Mouse (Mus musculus) left cerebral cortex, adult 11 months (tissue): ENCODE results near the gene Ap3d1.

Experiments used
- DNase-seq: peaks from one replicate; pipeline ENCODE4 v3.0.0; 2022; ENCODE audit warnings: low spot score

Ap3d1 gene

DNA sequence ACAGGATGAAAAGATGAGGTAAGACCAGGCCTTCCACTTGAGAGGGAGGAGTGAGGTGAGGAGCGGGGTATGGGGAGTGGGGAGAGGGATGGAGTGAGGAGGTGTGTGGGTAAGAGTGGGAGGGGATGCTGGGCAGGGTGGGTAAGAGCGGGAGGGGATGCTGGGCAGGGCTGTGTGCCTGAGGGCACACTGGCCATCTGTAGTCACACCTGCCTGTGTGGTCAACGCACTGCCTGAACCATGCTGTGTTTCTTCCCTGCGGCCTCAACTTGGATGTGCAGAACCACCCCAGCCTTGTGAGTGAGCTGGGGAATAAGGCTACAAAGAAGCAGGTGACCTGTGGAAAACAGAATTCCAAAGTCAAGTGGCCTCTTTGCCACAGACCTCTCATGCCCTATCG is 37.6 kb downstream of the Ap3d1 start:
- DNase-seq, result no peak

GRCm38 (mm10) chr10:80703643-80704042 is 38.4 kb downstream of the Ap3d1 start:
- DNase-seq, result no peak

DNA sequence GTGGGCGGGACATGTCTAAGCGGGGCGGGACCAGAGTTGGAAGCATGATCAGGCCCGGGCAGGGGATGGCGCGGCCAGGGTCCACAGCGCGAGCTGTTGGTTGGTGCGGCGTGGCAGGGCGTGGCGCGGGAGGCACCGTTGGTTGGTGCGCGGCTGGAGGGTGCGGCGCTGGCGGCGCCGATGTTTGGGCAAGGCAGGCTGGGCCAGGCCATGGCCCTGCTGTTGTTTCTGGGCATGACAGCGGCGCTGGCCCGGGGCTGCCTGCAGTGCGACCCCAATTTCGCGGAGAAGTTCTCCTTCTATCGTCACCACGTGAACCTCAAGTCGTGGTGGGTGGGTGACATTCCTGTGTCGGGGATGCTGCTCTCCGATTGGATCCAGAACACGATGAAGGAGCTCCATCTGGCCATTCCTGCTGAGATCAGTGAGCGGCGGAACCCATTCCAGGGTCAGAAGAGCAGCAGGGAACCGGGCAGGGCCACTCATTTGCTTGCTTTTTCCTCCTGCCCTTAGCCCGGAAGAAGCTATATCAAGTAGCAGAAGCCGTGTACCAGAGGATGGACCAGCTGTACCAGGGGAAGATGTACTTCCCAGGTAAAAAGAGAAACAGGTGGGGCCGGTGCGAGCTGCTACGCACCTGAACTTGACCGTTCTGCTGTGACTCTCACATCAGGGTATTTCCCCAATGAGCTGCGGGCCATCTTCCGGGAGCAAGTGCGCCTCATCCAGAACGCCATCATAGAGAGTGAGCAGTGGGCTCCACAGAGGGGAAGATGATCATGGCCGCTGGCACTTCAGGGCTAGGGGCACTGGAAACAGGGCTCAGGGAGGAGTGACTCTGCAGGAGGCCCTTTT is 39.3 kb downstream of the Ap3d1 start:
- peak; percentile 93 for DNase-seq

DNA sequence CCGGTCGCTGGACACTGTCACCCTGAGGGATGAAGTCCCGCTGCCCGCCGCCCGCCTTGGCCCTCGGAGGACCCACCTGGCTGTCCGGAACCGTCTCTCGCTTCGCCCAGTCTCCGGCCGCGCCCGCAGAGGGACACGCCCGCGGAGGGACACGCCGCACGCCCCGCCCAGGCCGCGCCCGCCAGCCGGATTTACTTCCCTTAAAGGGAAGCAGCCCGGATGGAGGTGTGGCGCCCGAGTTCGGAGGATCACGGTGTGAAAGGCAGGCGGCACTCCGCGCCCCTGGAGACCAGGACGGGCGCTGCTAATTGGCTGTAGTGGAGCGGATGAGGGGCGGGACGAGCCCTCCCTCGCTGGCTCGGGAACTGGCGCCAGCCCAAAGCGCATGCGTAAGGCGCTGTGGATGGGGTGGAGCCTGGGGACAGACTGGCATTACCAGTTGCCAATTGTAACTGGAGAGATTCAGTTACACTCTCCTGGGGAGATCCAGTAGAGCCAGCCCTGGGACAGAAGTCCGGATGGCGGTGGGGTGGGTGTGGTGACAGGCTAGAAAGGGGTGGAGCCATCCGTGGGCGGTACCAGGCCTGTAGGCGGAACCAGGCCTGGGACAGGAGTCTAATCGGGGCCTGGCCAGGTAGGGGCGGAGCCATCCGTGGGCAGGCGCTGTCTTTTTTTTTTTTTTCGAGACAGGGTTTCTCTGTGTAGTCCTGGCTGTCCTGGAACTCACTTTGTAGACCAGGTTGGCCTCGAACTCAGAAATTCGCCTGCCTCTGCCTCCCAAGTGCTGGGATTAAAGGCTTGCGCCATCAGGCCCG is 40.1 kb downstream of the Ap3d1 start, which contains the start of the genes Mob3a and Izumo4:
Gene Mob3a, minus strand, starts transcription at position 257 of the 815 bp plus-strand sequence.
Gene Izumo4, plus strand, starts transcription at position 464 of the 815 bp plus-strand sequence.
- DNase-seq, result peak; percentile 98

DNA sequence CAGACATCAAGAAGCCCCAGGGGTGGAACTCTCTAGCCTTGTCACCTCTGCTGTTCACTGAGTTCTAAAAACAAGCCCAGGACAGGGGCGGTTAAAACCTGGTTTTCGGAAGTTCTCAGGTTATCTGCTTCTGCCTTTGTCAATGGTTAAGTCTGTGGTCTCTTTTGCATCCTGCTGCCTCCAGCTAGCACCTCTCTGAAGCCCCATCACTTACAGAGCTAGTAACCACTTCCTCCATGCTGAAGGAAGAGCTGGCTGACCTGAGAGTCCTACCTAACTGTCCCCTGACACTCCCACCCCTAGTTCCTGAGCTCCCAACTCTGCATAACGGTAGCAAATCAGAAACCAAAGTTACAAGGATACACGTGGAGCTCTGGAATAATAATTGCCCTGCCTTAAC is 41.3 kb downstream of the Ap3d1 start:
- DNase-seq, result no peak

- no peak for DNase-seq
Observed at GRCm38 (mm10) chr10:80700038-80700504, 42.0 kb downstream of the Ap3d1 start.

DNA sequence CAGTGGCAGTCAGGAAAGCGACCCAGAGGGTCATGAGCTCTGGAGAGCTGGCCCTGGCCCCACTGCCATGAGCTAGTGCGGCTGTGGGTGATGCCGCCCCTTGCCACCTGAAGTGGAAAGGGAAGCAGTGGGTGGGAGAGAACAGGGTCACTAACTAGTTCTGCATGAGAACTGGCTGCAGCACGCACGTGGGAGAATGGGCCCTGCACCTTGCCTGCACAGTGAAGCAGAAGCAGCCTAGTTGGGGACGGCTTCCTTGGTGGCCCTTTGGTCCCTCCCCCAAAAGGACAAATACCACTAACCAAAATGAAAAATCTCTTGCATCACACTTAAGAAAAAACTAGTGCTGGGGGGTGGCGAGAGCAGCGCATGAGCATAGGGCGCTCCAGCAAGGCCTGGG is 43.5 kb downstream of the Ap3d1 start:
- DNase-seq, result no peak

DNA sequence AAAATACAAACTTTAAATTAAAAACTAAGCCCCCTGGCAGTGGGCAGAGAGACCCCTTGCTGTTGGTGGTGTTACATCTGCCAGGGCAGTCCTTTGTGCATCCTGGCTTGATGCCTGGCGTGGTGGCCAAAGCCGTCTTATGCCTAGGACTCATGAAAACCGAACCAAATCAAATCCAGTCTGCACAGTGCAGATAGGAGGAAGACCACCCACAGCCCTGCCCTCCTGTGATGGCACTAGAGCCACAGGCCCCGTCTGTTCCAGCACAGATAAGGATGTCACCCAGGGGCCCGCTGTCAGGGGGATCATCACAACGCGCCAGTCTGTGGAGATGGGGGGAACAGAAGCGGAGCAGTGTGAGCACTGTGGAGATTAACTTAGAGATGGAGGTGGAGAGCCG is 44.3 kb downstream of the Ap3d1 start:
- no peak for DNase-seq

DNA sequence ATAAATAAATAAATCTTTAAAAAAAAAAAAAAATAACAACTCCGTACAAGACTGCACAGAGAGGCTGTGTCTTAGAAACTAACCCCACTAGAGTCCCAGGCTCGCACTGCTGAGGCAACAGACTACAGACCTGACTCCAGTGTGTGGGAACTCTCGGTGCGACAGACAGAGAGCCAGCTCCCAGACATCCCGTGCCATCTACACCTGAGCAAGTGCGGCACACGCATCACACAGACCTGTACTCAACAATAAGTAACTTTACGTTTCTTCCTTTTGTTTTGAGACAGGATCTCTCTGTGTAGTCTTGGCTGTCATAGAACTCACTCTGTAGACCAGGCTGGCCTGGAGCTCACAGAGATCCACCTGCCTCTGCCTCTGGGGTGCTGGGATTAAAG is 44.7 kb downstream of the Ap3d1 start:
- DNase-seq, result no peak

- DNase-seq, result no peak
Observed at GRCm38 (mm10) chr10:80696502-80697392, 45.3 kb downstream of the Ap3d1 start.

GRCm38 (mm10) chr10:80695801-80696501 is 46.1 kb downstream of the Ap3d1 start:
- no peak for DNase-seq

- DNase-seq, result no peak
Observed at GRCm38 (mm10) chr10:80695186-80695585, 46.9 kb downstream of the Ap3d1 start.

GRCm38 (mm10) chr10:80694159-80694938 is 47.7 kb downstream of the Ap3d1 start:
- DNase-seq, result no peak

GRCm38 (mm10) chr10:80693401-80694045 is 48.5 kb downstream of the Ap3d1 start:
- no peak for DNase-seq

DNA sequence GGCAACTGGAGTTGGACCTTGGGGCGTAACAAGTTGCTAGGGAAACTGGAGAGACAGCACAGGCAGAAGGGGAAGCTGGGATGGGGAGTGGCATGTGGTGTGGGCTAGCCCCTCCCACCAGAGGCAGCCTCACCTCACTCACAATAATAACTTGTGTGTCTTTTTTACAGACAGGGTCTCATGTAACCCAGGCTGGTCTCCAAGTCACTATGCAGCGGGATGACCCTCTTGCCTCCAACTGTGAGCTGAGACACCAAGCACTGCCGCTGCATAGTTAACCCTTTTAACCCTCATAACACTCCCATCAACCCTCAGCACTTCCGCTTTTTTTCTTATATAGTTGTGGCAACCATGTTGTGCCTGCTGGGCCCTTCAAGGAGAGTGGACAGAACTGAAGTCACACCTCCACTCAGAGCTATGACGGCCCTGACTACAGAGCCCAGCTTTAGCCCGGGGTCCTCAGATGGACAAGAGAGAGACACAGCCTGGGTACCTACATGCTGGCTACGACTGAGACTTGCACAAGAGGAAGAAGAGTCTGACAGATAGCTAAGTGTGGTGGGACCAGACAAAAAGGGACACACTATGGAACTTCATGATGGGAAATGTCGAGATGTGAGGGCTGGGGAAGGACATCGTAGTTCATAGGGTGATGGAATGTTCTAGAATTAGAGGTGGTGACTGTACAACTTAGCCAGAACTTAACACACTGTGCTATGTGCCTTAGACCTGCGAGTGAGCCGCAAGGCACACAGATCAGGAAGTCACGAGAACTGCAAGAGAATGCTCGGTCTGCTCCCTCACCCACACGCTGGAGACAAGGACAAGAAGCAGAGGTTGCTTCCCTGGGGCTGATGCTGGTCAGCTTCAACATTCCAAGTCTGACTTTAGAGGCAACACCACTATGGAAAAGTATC is 49.6 kb downstream of the Ap3d1 start:
- no peak for DNase-seq

DNA sequence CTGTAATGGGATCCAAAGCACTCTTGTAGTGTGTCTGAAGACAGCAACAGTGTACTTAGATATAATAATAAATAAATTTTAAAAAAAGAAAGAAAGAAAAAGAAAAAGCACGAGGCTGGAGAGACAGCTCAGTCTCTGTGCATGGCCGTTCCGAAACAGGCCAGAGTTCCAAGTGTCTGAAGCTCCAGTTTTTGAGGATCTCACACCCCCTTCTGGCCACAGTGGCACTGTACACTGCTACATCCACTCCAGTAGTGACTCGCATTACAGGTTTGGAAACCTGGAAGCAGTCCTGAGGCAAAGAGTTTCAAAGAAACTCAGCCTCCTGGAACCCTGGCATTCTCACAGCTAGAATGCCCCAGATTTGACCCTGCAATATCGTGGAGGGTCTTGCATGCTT is 54.2 kb downstream of the Ap3d1 start:
- DNase-seq, result no peak

DNA sequence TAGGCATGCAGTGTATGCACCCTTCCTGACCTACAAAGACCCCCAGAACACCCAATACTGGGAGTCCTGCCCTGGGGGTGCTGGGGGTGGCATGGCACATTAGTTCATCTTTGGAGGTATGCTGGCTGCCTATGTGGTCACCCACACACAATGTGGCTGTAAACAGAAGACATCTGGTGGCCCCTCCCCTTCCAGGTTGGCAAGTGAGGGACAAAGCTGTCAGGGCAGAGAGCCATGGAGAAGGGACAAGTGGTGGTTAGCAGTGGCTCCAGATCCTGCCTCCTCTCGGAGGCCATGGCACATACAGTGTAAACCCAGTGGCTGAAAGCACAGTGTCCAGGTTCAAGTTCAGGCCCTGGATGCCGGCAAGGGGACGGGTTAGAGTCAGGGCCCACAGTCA is 55.4 kb downstream of the Ap3d1 start:
- DNase-seq, result no peak

GRCm38 (mm10) chr10:80684984-80685383 is 57.1 kb downstream of the Ap3d1 start:
- no peak for DNase-seq

DNA sequence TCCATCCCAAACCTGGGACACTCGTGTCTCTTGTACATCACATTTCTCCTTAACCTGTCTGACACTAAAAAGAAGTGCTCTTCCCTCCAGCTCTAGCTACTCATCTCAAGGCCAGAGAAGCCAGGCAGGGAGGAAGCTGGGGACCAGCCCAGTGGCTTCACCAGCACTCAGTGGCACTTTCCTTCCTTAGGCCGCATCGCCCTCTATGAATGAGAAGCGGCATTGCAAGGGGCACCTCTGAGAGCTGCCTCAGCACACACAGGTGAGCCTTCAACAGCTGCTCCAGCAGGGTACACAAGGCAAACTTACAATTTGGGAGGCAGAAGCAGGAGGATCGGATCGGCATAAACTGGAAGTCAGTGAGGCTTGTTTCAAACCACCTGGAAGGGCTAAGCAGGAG is 57.9 kb downstream of the Ap3d1 start:
- DNase-seq, result no peak
